ENCODE assay signal across 12 mouse cellular contexts in genomic region chr4:150587597-150588299, GRCm38 (mm10).
A peak's percentile ranks its signal among the peaks of the same experiment; 100 is the strongest.
DNase-seq lines count a peak whose midpoint lies in the region; ATAC-seq lines count a peak whose summit lies in the region.
"Had no signal": no experiment of that assay in that cellular context is flagged by ENCODE, and none has a peak within 500 bp of the region (broad histone marks: within the 10 kb centered on the region; RNA-seq: fewer than 3 reads in every experiment).

No protein-coding gene starts in this region.

- no peaks in the 10 kb centered on the region for H3K36me3 ChIP-seq in hindbrain, embryonic 14.5 days (replicated peaks; ENCODE audit: control insufficient read depth, insufficient read depth)
- H3K36me3 ChIP-seq in hindbrain, embryonic 12.5 days: no peaks in the 10 kb centered on the region
- no peaks in the 10 kb centered on the region for H3K36me3 ChIP-seq in midbrain, embryonic 14.5 days (ENCODE audit: control insufficient read depth, insufficient read depth, low read length)
- no peaks in the 10 kb centered on the region for H3K36me3 ChIP-seq in midbrain, embryonic 11.5 days (ENCODE audit: control insufficient read depth, insufficient read depth, low read length)
- H3K36me3 ChIP-seq in liver, embryonic 11.5 days (ENCODE audit: control insufficient read depth, insufficient read depth, low read length): no peaks in the 10 kb centered on the region
- no peaks in the 10 kb centered on the region for H3K36me3 ChIP-seq in stomach, embryonic 16.5 days (ENCODE audit: control insufficient read depth, insufficient read depth, low read length)

- peaks cover 64% of the 10 kb centered on the region for H3K4me1 ChIP-seq in hindbrain, embryonic 14.5 days (replicated peaks; ENCODE audit: control insufficient read depth, insufficient read depth, low read length)
- H3K4me1 ChIP-seq in hindbrain, embryonic 12.5 days: peaks cover 46% of the 10 kb centered on the region
- peaks cover 51% of the 10 kb centered on the region for H3K4me1 ChIP-seq in midbrain, embryonic 14.5 days (ENCODE audit: control insufficient read depth, insufficient read depth, low read length)
- H3K4me1 ChIP-seq in midbrain, embryonic 11.5 days (ENCODE audit: control insufficient read depth, insufficient read depth, low read length): peaks cover 9% of the 10 kb centered on the region
- H3K4me1 ChIP-seq in liver, embryonic 11.5 days (replicated peaks; ENCODE audit: control insufficient read depth, insufficient read depth, low read length): peaks cover 86% of the 10 kb centered on the region
- H3K4me1 ChIP-seq in stomach, embryonic 16.5 days (ENCODE audit: control insufficient read depth, insufficient read depth, low read length): peaks cover 83% of the 10 kb centered on the region

- H3K4me2 ChIP-seq in hindbrain, embryonic 14.5 days (replicated peaks): no peak overlapping the region
- no peak overlapping the region for H3K4me2 ChIP-seq in hindbrain, embryonic 12.5 days (replicated peaks)
- no peak overlapping the region for H3K4me2 ChIP-seq in midbrain, embryonic 14.5 days (ENCODE audit: low read length)
- no peak overlapping the region for H3K4me2 ChIP-seq in midbrain, embryonic 11.5 days
- H3K4me2 ChIP-seq in liver, embryonic 11.5 days: peak overlapping the region; percentile 54
- H3K4me2 ChIP-seq in stomach, embryonic 16.5 days (ENCODE audit: low read depth, low read length): 0 out of 2 replicates have a peak overlapping the region, but pooled peaks have one; percentile 20

- WGBS in hindbrain, embryonic 14.5 days: 87% methylated on average over 8 of the region's 8 CpGs
- WGBS in hindbrain, embryonic 12.5 days: 88% methylated on average over 8 of the region's 8 CpGs
- WGBS in midbrain, embryonic 14.5 days: 88% methylated on average over 8 of the region's 8 CpGs
- 88% methylated on average over 8 of the region's 8 CpGs for WGBS in midbrain, embryonic 11.5 days
- WGBS in liver, embryonic 11.5 days: 62% methylated on average over 8 of the region's 8 CpGs
- 47% methylated on average over 8 of the region's 8 CpGs for WGBS in stomach, embryonic 16.5 days

- peak overlapping the region; percentile 62 for H3K27ac ChIP-seq in hindbrain, embryonic 14.5 days
- H3K27ac ChIP-seq in hindbrain, embryonic 12.5 days: no peak overlapping the region; the same call in 1 of the 2 replicates
- peak overlapping the region; percentile 45; the same call in 1 of the 2 replicates for H3K27ac ChIP-seq in midbrain, embryonic 14.5 days (replicated peaks; ENCODE audit: low read depth, low read length)
- no peak overlapping the region for H3K27ac ChIP-seq in midbrain, embryonic 11.5 days (ENCODE audit: low read depth, low read length)
- peak overlapping the region; percentile 21; the same call in 1 of the 2 replicates for H3K27ac ChIP-seq in liver, embryonic 11.5 days (ENCODE audit: low read depth, low read length)
- peak overlapping the region; percentile 17; the same call in 1 of the 2 replicates for H3K27ac ChIP-seq in stomach, embryonic 16.5 days (ENCODE audit: low read length)
- H3K27ac ChIP-seq: heart, embryonic 10.5 days had no signal

- no peak overlapping the region for H3K4me3 ChIP-seq in hindbrain, embryonic 14.5 days (replicated peaks; ENCODE audit: low read length)
- H3K4me3 ChIP-seq in hindbrain, embryonic 12.5 days: no peak overlapping the region
- no peak overlapping the region for H3K4me3 ChIP-seq in midbrain, embryonic 14.5 days (replicated peaks; ENCODE audit: low read depth, low read length)
- no peak overlapping the region for H3K4me3 ChIP-seq in midbrain, embryonic 11.5 days (ENCODE audit: low read depth, low read length)
- peak overlapping the region; percentile 13; the same call in 1 of the 2 replicates for H3K4me3 ChIP-seq in liver, embryonic 11.5 days (ENCODE audit: low read depth, low read length)
- H3K4me3 ChIP-seq in stomach, embryonic 16.5 days (replicated peaks; ENCODE audit: low read length): no peak overlapping the region
- H3K4me3 ChIP-seq: heart, embryonic 10.5 days had no signal

- no peak for DNase-seq in hindbrain, embryonic 14.5 days (ENCODE audit: low spot score)
- DNase-seq in midbrain, embryonic 14.5 days: peak; percentile 31
- DNase-seq in midbrain, embryonic 11.5 days (ENCODE audit: low spot score, missing footprints): no peak
- DNase-seq in liver, embryonic 11.5 days (ENCODE audit: low spot score): no peak
- no peak for DNase-seq in Muller cell, postnatal 12 days (ENCODE audit: inconsistent ontology term)
- DNase-seq in frontal cortex, postnatal 14 days (ENCODE audit: low spot score in 2 of 2): no peak
- DNase-seq: forebrain, postnatal 0 days; right cerebral cortex, adult 18-20 months; thymus, adult 2 months had no signal

- no peaks in the 10 kb centered on the region for H3K9me3 ChIP-seq in hindbrain, embryonic 14.5 days (ENCODE audit: control insufficient read depth, low read length)
- H3K9me3 ChIP-seq in hindbrain, embryonic 12.5 days (replicated peaks): no peaks in the 10 kb centered on the region
- no peaks in the 10 kb centered on the region for H3K9me3 ChIP-seq in midbrain, embryonic 14.5 days (ENCODE audit: control insufficient read depth, low read length)
- no peaks in the 10 kb centered on the region for H3K9me3 ChIP-seq in midbrain, embryonic 11.5 days (ENCODE audit: control insufficient read depth, low read length)
- no peaks in the 10 kb centered on the region for H3K9me3 ChIP-seq in liver, embryonic 11.5 days (ENCODE audit: control insufficient read depth, low read length)
- H3K9me3 ChIP-seq in stomach, embryonic 16.5 days (replicated peaks; ENCODE audit: control insufficient read depth, low read length): no peaks in the 10 kb centered on the region
- H3K9me3 ChIP-seq: heart, embryonic 10.5 days had no signal

- H3K27me3 ChIP-seq in hindbrain, embryonic 14.5 days (ENCODE audit: control insufficient read depth, insufficient read depth, low read length): no peaks in the 10 kb centered on the region
- no peaks in the 10 kb centered on the region for H3K27me3 ChIP-seq in hindbrain, embryonic 12.5 days
- no peaks in the 10 kb centered on the region for H3K27me3 ChIP-seq in midbrain, embryonic 14.5 days (ENCODE audit: control insufficient read depth, insufficient read depth, low read length)
- no peaks in the 10 kb centered on the region for H3K27me3 ChIP-seq in midbrain, embryonic 11.5 days (ENCODE audit: control insufficient read depth, insufficient read depth, low read length)
- no peaks in the 10 kb centered on the region for H3K27me3 ChIP-seq in liver, embryonic 11.5 days (replicated peaks; ENCODE audit: control insufficient read depth, insufficient read depth, low read length)
- no peaks in the 10 kb centered on the region for H3K27me3 ChIP-seq in stomach, embryonic 16.5 days (ENCODE audit: control insufficient read depth, insufficient read depth, low read length)

- H3K9ac ChIP-seq in hindbrain, embryonic 14.5 days: no peak overlapping the region
- H3K9ac ChIP-seq in hindbrain, embryonic 12.5 days: no peak overlapping the region
- H3K9ac ChIP-seq in midbrain, embryonic 14.5 days (replicated peaks; ENCODE audit: low read length): no peak overlapping the region
- no peak overlapping the region for H3K9ac ChIP-seq in midbrain, embryonic 11.5 days (ENCODE audit: low read length)
- 0 out of 2 replicates have a peak overlapping the region, but pooled peaks have one; percentile 44 for H3K9ac ChIP-seq in liver, embryonic 11.5 days (ENCODE audit: low read depth, low read length)
- H3K9ac ChIP-seq in stomach, embryonic 16.5 days (ENCODE audit: low read length): no peak overlapping the region
- H3K9ac ChIP-seq: forebrain, postnatal 0 days had no signal

- ATAC-seq in hindbrain, embryonic 14.5 days (ENCODE audit: low FRiP score): no peak
- ATAC-seq in hindbrain, embryonic 12.5 days (ENCODE audit: low FRiP score): no peak
- ATAC-seq in midbrain, embryonic 14.5 days (ENCODE audit: low FRiP score, low TSS enrichment): no peak
- no peak for ATAC-seq in midbrain, embryonic 11.5 days (ENCODE audit: low FRiP score)
- no peak for ATAC-seq in liver, embryonic 11.5 days (replicated peaks; ENCODE audit: low FRiP score)
- ATAC-seq in stomach, embryonic 16.5 days (ENCODE audit: insufficient read depth, low FRiP score): no peak
- ATAC-seq: forebrain, postnatal 0 days had no signal

Comparison
In these comparisons a context has a peak if more than half of its experiments do, and no peak if none do; other contexts are left out.
1. H3K27ac ChIP-seq: peak in hindbrain, embryonic 14.5 days (single experiment), midbrain, embryonic 14.5 days (single experiment), liver, embryonic 11.5 days (single experiment) and stomach, embryonic 16.5 days (single experiment); none in hindbrain, embryonic 12.5 days (single experiment) and midbrain, embryonic 11.5 days (single experiment).
2. H3K4me2 ChIP-seq: peak in liver, embryonic 11.5 days (single experiment) and stomach, embryonic 16.5 days (single experiment); none in hindbrain, embryonic 14.5 days (single experiment), hindbrain, embryonic 12.5 days (single experiment), midbrain, embryonic 14.5 days (single experiment) and midbrain, embryonic 11.5 days (single experiment).